In the genomic region with DNA sequence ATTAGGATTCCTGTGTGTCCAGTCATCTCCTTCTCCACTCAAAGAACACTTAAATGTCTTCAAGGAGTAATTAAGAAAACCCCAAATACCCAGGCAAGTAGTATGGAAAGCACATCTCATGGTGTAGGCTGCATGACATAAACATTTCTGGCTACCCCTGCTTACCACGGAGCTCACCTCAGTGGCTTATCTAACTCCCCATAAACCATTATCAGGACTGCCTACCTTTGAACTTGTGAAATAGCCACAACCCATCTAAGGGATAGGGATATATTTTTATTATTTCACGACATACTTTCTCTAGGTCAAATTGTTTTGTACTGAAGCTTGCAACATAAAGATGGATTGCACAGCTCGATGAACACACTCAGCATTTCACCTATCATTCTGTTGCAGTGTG, we compare ENCODE assay signal across 19 mouse cellular contexts.
"Had no signal": no experiment of that assay in that cellular context is flagged by ENCODE, and none has a peak within 500 bp of the region (broad histone marks: within the 10 kb centered on the region; RNA-seq: fewer than 3 reads in every experiment).

No protein-coding gene starts in this region.

- H3K4me2 ChIP-seq: lung, embryonic 14.5 days; midbrain, embryonic 12.5 days; neural tube, embryonic 13.5 days; neural tube, embryonic 15.5 days had no signal

- H3K9me3 ChIP-seq: midbrain, embryonic 10.5 days; midbrain, embryonic 12.5 days; neural tube, embryonic 13.5 days; neural tube, embryonic 15.5 days had no signal

- H3K27ac ChIP-seq: midbrain, embryonic 10.5 days; midbrain, embryonic 12.5 days; neural tube, embryonic 13.5 days; neural tube, embryonic 15.5 days had no signal

- H3K4me3 ChIP-seq: midbrain, embryonic 10.5 days; midbrain, embryonic 12.5 days; myocyte; neural tube, embryonic 13.5 days; neural tube, embryonic 15.5 days had no signal

- ATAC-seq: midbrain, embryonic 16.5 days had no signal

- DNase-seq: lung, adult 18-20 months; lung, embryonic 14.5 days; lung, postnatal 10 days; lung, postnatal 4 days; midbrain, embryonic 14.5 days; retina, postnatal 1 day; right cerebral cortex, adult 18-20 months; right cerebral cortex, postnatal 25 days; right cerebral cortex, postnatal 4 days; spleen, adult 18-20 months; thymus, adult 18-20 months; thymus, postnatal 14 days; thymus, postnatal 36 days had no signal

- H3K27me3 ChIP-seq: neural tube, embryonic 13.5 days; neural tube, embryonic 15.5 days had no signal

- H3K9ac ChIP-seq: lung, embryonic 14.5 days; midbrain, embryonic 12.5 days; neural tube, embryonic 13.5 days; neural tube, embryonic 15.5 days had no signal

- H3K36me3 ChIP-seq: midbrain, embryonic 10.5 days; midbrain, embryonic 12.5 days; neural tube, embryonic 13.5 days; neural tube, embryonic 15.5 days had no signal
